Mouse (Mus musculus): Measurements from ENCODE around the gene Tlcd2.

Tlcd2 gene

GRCm38 (mm10) chr11:75467512-75468215, 6.1 kb downstream of the Tlcd2 start:
- peak; percentile 68 to 77 for DNase-seq

GRCm38 (mm10) chr11:75468410-75468809, 6.9 kb downstream of the Tlcd2 start:
- DNase-seq = no peak

GRCm38 (mm10) chr11:75469261-75469660, 7.7 kb downstream of the Tlcd2 start:
- DNase-seq = no peak

GRCm38 (mm10) chr11:75470675-75471074, 9.2 kb downstream of the Tlcd2 start:
- DNase-seq = no peak

- no peak for DNase-seq
Observed at GRCm38 (mm10) chr11:75472469-75473081, 11.1 kb downstream of the Tlcd2 start.

GRCm38 (mm10) chr11:75473376-75473775, 11.9 kb downstream of the Tlcd2 start:
- no peak for DNase-seq

- no peak for DNase-seq
Observed at GRCm38 (mm10) chr11:75486192-75486591, 24.7 kb downstream of the Tlcd2 start.

GRCm38 (mm10) chr11:75486601-75487285, 25.2 kb downstream of the Tlcd2 start, which contains the start of gene Prpf8:
Prpf8 (plus strand) TSS chr11:75486816.
- DNase-seq = peak; percentile 97 to 98

- DNase-seq = no peak
Observed at GRCm38 (mm10) chr11:75487496-75487895, 26.0 kb downstream of the Tlcd2 start.

- no peak for DNase-seq
Observed at GRCm38 (mm10) chr11:75494296-75495049, 33.0 kb downstream of the Tlcd2 start.

GRCm38 (mm10) chr11:75498126-75498525, 36.6 kb downstream of the Tlcd2 start:
- DNase-seq = no peak

- no peak for DNase-seq
Observed at GRCm38 (mm10) chr11:75508162-75508561, 46.6 kb downstream of the Tlcd2 start.

GRCm38 (mm10) chr11:75508904-75509303, 47.4 kb downstream of the Tlcd2 start:
- DNase-seq = no peak

- peak; percentile 83 to 88 for DNase-seq
Observed at GRCm38 (mm10) chr11:75509741-75510626, 48.5 kb downstream of the Tlcd2 start, which contains the start of gene Rilp. Rilp (plus strand) TSS chr11:75510094.

- DNase-seq = peak; percentile 94 to 96
Observed at GRCm38 (mm10) chr11:75510627-75510993, 49.1 kb downstream of the Tlcd2 start.

- peak; percentile 70 to 71 for DNase-seq
Observed at GRCm38 (mm10) chr11:75511213-75511612, 49.7 kb downstream of the Tlcd2 start.

- DNase-seq = no peak
Observed at GRCm38 (mm10) chr11:75512301-75513018, 50.9 kb downstream of the Tlcd2 start.

GRCm38 (mm10) chr11:75513336-75513735, 51.8 kb downstream of the Tlcd2 start, which contains the start of gene Scarf1:
Scarf1 (plus strand) TSS chr11:75513540.
- DNase-seq = peak; percentile 74 to 82

- DNase-seq = no peak
Observed at GRCm38 (mm10) chr11:75515186-75515585, 53.7 kb downstream of the Tlcd2 start.

GRCm38 (mm10) chr11:75519834-75520633, 58.5 kb downstream of the Tlcd2 start:
- no peak for DNase-seq

Data from lung, postnatal 4 days (tissue).